Mouse (Mus musculus): ENCODE data around the gene Ppcdc. TPM values are rescaled to one million over a fixed set of nuclear protein-coding genes. Genes with fewer than 3 reads are reported as not detected.

The Ppcdc gene
- polyA plus RNA-seq (2015; fragmentation: Nextera tagmentation; extraction: Ambion mirVana) = 15.0 and 18.7 TPM in 2 replicates

DNA sequence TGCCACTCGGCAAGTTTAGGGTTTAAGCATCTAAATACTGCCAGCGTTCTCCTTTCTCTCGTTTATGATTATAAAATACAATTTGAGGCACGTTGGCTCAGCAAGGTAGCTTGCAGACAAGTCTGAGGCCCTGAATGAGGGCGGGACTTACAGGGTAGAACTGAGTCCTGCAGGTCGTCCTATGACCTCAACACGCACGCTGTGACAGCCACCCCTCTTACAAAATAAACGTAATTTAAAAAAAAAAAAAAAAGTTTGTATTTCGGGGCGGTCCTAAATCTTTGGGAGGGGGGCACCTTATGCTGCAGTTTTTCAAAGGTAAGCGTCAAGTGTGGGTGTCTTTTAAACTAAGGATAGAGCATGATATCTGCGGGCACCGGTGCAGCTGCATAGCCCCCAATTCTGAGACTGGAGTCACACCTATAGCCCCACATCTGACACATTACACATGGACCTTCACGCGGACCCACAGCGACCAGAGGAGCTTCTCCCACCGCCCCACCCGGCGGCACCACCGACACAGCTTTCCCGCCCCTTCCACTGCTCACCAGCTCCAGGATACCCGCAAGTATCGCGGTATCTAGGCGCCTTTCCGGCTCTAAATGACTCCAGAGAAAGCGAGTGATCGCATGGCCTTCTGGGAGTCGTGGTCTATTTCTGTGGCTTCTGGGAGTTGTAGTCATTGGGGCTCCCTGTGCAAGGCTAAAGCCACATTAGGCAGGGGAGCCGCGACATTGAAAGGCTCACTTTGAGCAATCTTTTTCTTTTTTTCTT, at the start of gene Ppcdc:
Ppcdc (minus strand) TSS at position 603 of the 774 bp plus-strand sequence.
- Histone ChIP-seq H3K4me3 (peak within 1 kb of the TSS; percentile 57), H3K4me1 (peaks cover 27% of the 10 kb centered on the region), H3K27ac (replicated peaks) (peak within 1 kb of the TSS; percentile 67), H3K36me3 (peaks cover 12% of the 10 kb centered on the region), H3K27me3 (replicated peaks) (no peaks in the 10 kb centered on the region), H3K9me3 (no peaks in the 10 kb centered on the region), H3K4me2 (peak within 1 kb of the TSS; percentile 68), H3K9ac (peak within 1 kb of the TSS; percentile 83)
- 4% methylated on average over 32 of the region's 32 CpGs for WGBS
- ATAC-seq (ENCODE audit: extremely low read depth, insufficient number of reproducible peaks, low FRiP score, low TSS enrichment) = peak; percentile 84

DNA sequence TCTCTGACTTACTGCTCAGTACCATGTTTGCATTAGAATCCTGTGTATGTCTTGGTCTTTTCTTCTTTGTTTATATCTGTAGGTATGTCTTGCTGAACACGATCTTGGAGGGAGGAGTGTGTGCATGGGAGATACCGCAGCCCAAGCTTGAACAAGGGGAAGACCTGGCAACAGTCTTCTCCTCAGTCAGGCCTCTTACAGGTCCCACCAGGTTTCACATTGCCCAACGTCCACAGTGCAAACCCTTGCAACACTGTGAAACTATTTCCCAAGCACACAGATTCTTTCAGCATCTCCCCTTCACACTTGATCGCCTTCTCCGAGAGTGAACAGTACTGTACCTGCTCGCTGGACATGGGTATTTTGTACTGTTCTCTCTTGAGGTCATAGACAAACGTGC, 47.9 kb upstream of the Ppcdc start:
- Histone ChIP-seq H3K4me2 (no peak overlapping the region), H3K9ac (no peak overlapping the region), H3K27me3 (replicated peaks) (peaks cover 11% of the 10 kb centered on the region; the same call in 1 of the 2 replicates), H3K9me3 (peaks cover 5% of the 10 kb centered on the region; the same call in 1 of the 2 replicates), H3K36me3 (no peaks in the 10 kb centered on the region), H3K27ac (replicated peaks) (no peak overlapping the region), H3K4me3 (no peak overlapping the region), H3K4me1 (peaks cover 5% of the 10 kb centered on the region; the same call in 1 of the 2 replicates)
- no peak for ATAC-seq (ENCODE audit: extremely low read depth, insufficient number of reproducible peaks, low FRiP score, low TSS enrichment)
- WGBS = 69% methylated on average over 7 of the region's 7 CpGs

DNA sequence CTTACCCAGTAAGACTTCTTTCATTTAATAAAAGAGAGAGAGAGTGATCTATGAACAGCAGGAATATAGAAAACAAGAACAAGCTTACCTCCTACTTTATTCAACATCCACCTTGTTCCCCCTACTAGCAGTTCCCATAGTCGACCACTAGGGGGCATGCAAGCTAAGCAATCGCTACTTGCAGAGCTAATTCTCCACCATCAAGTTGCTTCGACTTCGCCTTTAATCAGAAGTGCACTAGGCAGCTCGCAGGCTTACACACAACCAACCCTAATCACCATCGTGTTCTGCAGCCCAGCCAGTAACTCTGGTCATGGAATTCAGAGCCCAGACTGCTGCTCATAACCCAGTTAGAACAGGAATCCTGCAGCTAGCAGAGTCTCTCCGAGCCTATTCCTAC, 45.9 kb upstream of the Ppcdc start:
- peak overlapping the region; percentile 64; the same call in 1 of the 2 replicates for H3K9ac ChIP-seq
- 13% methylated on average over 7 of the region's 7 CpGs for WGBS
- H3K4me2 ChIP-seq = peak overlapping the region; percentile 28; the same call in 1 of the 2 replicates
- H3K27ac ChIP-seq (replicated peaks) = no peak overlapping the region
- H3K27me3 ChIP-seq (replicated peaks) = peaks cover 14% of the 10 kb centered on the region; the same call in 1 of the 2 replicates
- peaks cover 5% of the 10 kb centered on the region; the same call in 1 of the 2 replicates for H3K4me1 ChIP-seq
- H3K36me3 ChIP-seq = no peaks in the 10 kb centered on the region
- ATAC-seq (ENCODE audit: extremely low read depth, insufficient number of reproducible peaks, low FRiP score, low TSS enrichment) = no peak
- peaks cover 5% of the 10 kb centered on the region; the same call in 1 of the 2 replicates for H3K9me3 ChIP-seq
- H3K4me3 ChIP-seq = no peak overlapping the region

- no peak overlapping the region for H3K27ac ChIP-seq (replicated peaks)
- H3K9ac ChIP-seq = no peak overlapping the region
- H3K36me3 ChIP-seq = no peaks in the 10 kb centered on the region
- H3K4me3 ChIP-seq = no peak overlapping the region
- ATAC-seq (ENCODE audit: extremely low read depth, insufficient number of reproducible peaks, low FRiP score, low TSS enrichment) = no peak
- no peak overlapping the region for H3K4me2 ChIP-seq
- H3K9me3 ChIP-seq = no peaks in the 10 kb centered on the region
- 73% methylated on average over 4 of the region's 4 CpGs for WGBS
- 0 out of 2 replicates have a peak, but pooled peaks cover 4% of the 10 kb centered on the region for H3K27me3 ChIP-seq (replicated peaks)
- peaks cover 19% of the 10 kb centered on the region for H3K4me1 ChIP-seq
Measured at GRCm38 (mm10) chr9:57468914-57469313, 29.0 kb upstream of the Ppcdc start.

DNA sequence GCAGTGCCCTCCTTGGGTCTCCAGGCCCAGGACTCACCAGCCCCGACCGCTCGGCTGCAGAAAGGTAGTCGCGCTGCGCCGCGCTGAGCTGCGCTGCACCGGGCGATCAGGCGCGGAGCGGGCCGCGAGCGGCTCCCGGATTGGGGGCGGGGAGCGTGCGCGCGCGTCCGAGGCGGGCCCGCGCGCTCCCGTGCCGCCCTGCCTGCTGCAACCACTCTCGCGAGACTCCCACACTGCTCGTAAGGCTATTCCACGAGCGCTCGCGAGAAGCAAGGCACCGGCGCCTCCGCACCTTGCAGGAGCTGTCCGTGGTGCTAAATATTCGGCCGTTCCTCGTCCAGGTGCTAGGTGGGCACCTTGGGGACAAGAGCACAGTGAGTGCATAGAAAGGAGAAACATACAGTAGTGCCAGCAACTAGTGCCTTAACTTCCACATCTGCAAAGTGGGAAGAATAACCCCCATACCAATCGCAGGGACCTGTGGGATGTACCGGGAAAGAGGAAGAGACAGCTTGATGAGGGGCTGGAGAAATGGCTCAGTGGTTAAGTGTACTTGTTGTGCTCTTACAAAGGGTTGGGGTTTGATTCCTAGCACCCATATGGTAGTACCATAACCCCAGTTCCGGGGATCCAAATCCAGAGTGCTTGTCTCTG, 28.1 kb upstream of the Ppcdc start, which contains the start of gene Scamp5:
Scamp5 (minus strand) TSS at position 165 of the 654 bp plus-strand sequence.
- Histone ChIP-seq H3K36me3 (no peaks in the 10 kb centered on the region), H3K9me3 (no peaks in the 10 kb centered on the region), H3K27ac (replicated peaks) (no peak within 1 kb of the TSS), H3K9ac (peak within 1 kb of the TSS; percentile 89), H3K4me2 (peak within 1 kb of the TSS; percentile 94), H3K4me1 (peaks cover 19% of the 10 kb centered on the region), H3K27me3 (replicated peaks) (0 out of 2 replicates have a peak, but pooled peaks cover 4% of the 10 kb centered on the region), H3K4me3 (peak within 1 kb of the TSS; percentile 77)
- peak; percentile 61; the same call in 1 of the 2 replicates for ATAC-seq (ENCODE audit: extremely low read depth, insufficient number of reproducible peaks, low FRiP score, low TSS enrichment)
- 2% methylated on average over 48 of the region's 48 CpGs for WGBS

- peak overlapping the region; percentile 94 for H3K4me2 ChIP-seq
- peak overlapping the region; percentile 77 for H3K4me3 ChIP-seq
- peak overlapping the region; percentile 89 for H3K9ac ChIP-seq
- no peak overlapping the region for H3K27ac ChIP-seq (replicated peaks)
- H3K27me3 ChIP-seq (replicated peaks) = 0 out of 2 replicates have a peak, but pooled peaks cover 4% of the 10 kb centered on the region
- no peaks in the 10 kb centered on the region for H3K9me3 ChIP-seq
- peaks cover 19% of the 10 kb centered on the region for H3K4me1 ChIP-seq
- no peak; the same call in 1 of the 2 replicates for ATAC-seq (ENCODE audit: extremely low read depth, insufficient number of reproducible peaks, low FRiP score, low TSS enrichment)
- no peaks in the 10 kb centered on the region for H3K36me3 ChIP-seq
- WGBS = 2% methylated on average over 18 of the region's 18 CpGs
Measured at GRCm38 (mm10) chr9:57467271-57467771, 27.4 kb upstream of the Ppcdc start.

DNA sequence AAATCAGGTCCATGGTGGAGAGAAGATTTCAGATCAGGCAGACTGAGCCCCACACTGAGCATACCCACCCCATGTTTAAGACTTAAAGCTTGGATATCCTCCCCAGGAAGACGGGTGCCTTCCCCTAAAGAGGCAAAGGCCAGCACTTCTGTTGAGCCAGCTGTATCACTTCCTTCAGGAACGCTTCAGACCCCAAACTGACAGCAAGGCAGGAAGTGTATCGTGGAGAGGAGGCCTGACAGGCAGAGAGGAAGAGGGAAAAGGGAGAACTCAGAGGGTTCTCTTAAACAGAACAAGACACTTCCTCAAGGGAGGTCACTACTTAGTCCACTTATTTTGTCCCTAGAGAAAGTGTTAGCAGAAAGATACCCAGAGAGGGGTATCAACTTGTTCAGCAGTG, 26.2 kb upstream of the Ppcdc start:
- Histone ChIP-seq H3K4me3 (no peak overlapping the region), H3K27me3 (replicated peaks) (0 out of 2 replicates have a peak, but pooled peaks cover 4% of the 10 kb centered on the region), H3K27ac (replicated peaks) (no peak overlapping the region), H3K9ac (no peak overlapping the region), H3K4me1 (peaks cover 19% of the 10 kb centered on the region), H3K4me2 (0 out of 2 replicates have a peak overlapping the region, but pooled peaks have one; percentile 94), H3K36me3 (no peaks in the 10 kb centered on the region), H3K9me3 (no peaks in the 10 kb centered on the region)
- ATAC-seq (ENCODE audit: extremely low read depth, insufficient number of reproducible peaks, low FRiP score, low TSS enrichment) = no peak
- WGBS = 41% methylated on average over 3 of the region's 3 CpGs

DNA sequence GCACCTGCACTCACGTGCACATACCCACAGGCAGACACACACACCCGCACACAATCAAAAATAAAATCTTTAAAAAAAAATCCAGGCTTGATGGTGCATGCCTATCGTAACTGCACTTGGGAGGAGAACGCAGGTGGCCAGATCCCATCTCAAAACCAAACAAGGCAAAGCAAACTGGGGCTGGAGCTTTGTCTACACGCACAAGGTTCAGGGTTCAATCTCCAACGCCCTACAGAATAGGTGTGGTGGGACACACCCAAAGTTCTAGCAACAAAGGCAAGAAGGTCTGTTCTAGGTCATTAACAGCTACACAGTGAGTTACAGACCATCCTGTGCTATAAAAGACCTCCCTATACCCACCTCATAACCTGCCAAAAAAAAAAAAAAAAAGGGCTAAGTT, 22.9 kb upstream of the Ppcdc start:
- peaks cover 16% of the 10 kb centered on the region for H3K4me1 ChIP-seq
- no peaks in the 10 kb centered on the region for H3K36me3 ChIP-seq
- no peak for ATAC-seq (ENCODE audit: extremely low read depth, insufficient number of reproducible peaks, low FRiP score, low TSS enrichment)
- H3K27ac ChIP-seq (replicated peaks) = no peak overlapping the region
- no peak overlapping the region for H3K4me3 ChIP-seq
- H3K9ac ChIP-seq = no peak overlapping the region
- H3K4me2 ChIP-seq = no peak overlapping the region
- 81% methylated on average over 6 of the region's 6 CpGs for WGBS
- no peaks in the 10 kb centered on the region for H3K9me3 ChIP-seq
- H3K27me3 ChIP-seq (replicated peaks) = 0 out of 2 replicates have a peak, but pooled peaks cover 4% of the 10 kb centered on the region

DNA sequence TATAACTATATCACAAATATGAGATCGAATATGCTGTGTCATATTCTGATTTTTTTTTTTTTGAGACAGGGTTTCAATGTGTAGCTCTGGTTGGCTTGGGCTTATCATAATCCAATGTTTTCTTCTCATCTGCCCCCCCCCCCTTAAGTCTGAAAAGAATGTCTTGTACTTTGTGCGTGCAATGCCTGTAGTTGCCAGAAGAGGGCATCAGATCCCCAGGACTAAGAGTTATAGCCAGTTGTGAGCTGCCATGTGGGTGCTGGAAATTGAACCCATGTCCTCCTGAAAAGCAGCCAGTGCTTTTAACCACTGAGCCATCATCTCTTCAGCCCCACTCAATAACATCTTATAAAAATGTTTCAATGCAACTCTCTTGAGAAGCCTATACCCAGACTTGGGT, 19.8 kb upstream of the Ppcdc start:
- no peak overlapping the region for H3K4me3 ChIP-seq
- H3K9ac ChIP-seq = no peak overlapping the region
- H3K4me2 ChIP-seq = no peak overlapping the region
- H3K9me3 ChIP-seq = no peaks in the 10 kb centered on the region
- H3K27me3 ChIP-seq (replicated peaks) = no peaks in the 10 kb centered on the region
- WGBS = 80% methylated on average over 2 of the region's 2 CpGs
- no peaks in the 10 kb centered on the region for H3K36me3 ChIP-seq
- no peak for ATAC-seq (ENCODE audit: extremely low read depth, insufficient number of reproducible peaks, low FRiP score, low TSS enrichment)
- no peaks in the 10 kb centered on the region for H3K4me1 ChIP-seq
- H3K27ac ChIP-seq (replicated peaks) = no peak overlapping the region

DNA sequence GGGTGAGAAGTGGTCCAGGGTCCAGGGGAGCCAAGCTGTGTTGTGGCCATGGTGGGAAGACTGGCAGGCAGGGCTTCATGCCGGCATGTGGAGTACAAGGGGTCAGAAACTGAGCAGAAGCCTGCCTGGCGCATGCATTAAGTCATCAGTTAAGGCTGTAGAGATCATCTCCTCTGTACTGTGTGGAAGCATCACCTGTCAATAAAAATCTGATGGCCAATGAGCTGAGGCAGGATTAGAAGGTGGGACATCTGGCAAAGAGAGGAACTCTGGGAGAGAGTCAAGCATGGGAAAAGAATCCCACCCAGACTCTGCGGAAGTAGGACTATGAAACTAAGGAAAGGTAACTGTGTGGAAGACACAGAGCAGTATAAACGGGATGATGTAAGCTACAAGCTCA, 13.6 kb upstream of the Ppcdc start:
- Histone ChIP-seq H3K4me2 (no peak overlapping the region), H3K4me1 (no peaks in the 10 kb centered on the region), H3K36me3 (peaks cover 11% of the 10 kb centered on the region), H3K4me3 (no peak overlapping the region), H3K27me3 (replicated peaks) (no peaks in the 10 kb centered on the region), H3K9me3 (no peaks in the 10 kb centered on the region), H3K27ac (replicated peaks) (no peak overlapping the region), H3K9ac (no peak overlapping the region)
- 82% methylated on average over 4 of the region's 4 CpGs for WGBS
- no peak for ATAC-seq (ENCODE audit: extremely low read depth, insufficient number of reproducible peaks, low FRiP score, low TSS enrichment)

All from heart, embryonic 13.5 days (tissue).